Mouse (Mus musculus) frontal cortex, postnatal 25 days (tissue): ENCODE results near the gene Cntn1.
"Not testable (repeated sequence)": the region's sequence is repeated elsewhere in the genome, so short reads cannot be mapped to it uniquely, and the experiment has no call there.

ENCODE experiments used
- DNase-seq, 2 experiments: peaks; one replicate each; pipeline ENCODE4 v3.0.0; 2022; ENCODE audit warnings: low spot score in 2 of 2

The Cntn1 gene

DNA sequence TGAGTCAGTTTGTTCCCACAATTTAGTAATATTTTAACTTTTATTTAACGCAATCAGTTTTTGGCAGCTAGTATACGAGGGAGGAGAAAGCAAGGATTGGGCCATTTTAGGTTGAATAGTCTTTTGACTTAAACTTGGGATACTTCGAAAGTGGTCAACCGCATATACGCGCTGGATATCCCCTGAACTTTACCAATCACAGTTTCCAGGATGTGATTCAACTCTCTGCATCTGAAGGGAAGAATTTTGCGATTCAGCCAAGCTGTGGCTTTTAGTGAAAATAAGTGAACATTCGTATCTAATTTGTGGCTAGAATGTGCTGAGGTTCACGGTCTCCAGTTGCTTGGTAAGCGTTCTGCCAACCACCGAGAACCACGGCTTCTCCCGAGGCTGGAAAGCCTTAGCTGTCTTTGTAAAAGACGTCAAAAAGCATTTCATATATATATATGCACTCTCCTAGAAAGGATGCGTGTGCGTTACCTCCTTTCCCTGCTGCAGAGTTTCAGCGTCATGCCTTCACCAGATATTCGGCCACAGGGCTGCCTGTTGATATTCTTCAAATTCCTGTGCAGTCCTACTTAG lies 217.9 kb downstream of the Cntn1 start:
- no peak for DNase-seq

GRCm38 (mm10) chr15:92271801-92272365 lies 220.9 kb downstream of the Cntn1 start:
- DNase-seq, result no peak

DNA sequence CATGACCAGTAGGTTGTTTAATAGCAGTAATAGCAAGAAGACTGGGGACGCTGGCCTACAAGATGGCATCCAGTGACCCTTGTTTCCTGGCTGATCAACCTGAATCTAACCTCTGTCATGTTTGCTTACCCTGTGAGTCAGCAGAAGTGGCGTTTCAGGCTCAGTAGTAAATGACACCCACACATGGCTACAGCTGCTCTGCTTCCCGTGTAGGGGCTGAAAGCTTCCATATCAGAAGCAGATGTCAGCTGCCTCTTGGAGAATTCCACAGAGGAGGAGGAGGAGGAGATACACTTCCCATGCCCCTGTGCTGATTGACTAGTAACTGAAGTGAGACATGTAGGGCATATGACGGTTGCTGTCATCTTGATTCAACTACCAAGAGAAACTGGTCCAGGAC lies 225.9 kb downstream of the Cntn1 start:
- no peak for DNase-seq

DNA sequence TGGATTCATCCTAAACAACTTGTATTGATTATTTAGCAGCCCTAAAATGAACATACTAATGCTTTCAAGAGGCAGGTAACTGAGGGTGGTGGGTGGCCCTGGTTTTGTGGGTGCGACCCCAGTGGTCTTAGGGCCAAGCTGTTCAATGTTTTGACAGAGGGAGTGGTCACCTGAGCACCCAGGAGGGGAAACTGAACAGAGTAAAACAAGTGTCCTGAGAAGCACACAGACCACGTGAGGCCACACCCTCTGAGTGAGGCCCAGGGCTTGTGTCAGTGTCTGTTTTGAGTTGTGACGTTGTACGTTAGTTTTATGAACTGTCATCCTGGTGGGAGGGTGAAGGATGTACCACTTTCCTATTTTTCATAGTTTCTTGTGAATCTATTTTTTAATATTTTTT lies 227.0 kb downstream of the Cntn1 start:
- DNase-seq, result no peak

- no peak for DNase-seq
Observed at GRCm38 (mm10) chr15:92280966-92281365, 230.0 kb downstream of the Cntn1 start.

DNA sequence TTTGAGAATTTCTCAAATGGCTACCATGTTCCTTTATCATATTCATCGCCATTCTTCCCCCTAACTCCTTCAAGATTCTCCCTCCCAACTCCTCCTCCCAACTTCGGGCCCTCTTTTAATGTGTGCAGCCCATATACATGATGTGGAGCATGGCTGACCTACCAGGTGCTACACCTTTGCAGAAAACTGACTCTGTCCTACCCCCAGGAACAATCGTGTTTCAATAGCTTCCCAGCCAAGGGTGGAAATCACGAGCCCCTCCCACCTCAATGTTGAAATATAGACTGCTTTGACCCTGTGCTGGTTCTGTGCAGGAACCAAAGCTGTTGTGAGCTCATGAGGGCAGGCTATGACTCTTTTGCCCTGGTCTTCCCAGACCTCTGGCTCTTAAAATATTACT lies 236.7 kb downstream of the Cntn1 start:
- DNase-seq, result no peak

GRCm38 (mm10) chr15:92296479-92296878 lies 245.5 kb downstream of the Cntn1 start:
- no peak for DNase-seq

GRCm38 (mm10) chr15:92302796-92303195 lies 251.8 kb downstream of the Cntn1 start:
- DNase-seq, result no peak

GRCm38 (mm10) chr15:92304221-92304620 lies 253.3 kb downstream of the Cntn1 start:
- no peak for DNase-seq

DNA sequence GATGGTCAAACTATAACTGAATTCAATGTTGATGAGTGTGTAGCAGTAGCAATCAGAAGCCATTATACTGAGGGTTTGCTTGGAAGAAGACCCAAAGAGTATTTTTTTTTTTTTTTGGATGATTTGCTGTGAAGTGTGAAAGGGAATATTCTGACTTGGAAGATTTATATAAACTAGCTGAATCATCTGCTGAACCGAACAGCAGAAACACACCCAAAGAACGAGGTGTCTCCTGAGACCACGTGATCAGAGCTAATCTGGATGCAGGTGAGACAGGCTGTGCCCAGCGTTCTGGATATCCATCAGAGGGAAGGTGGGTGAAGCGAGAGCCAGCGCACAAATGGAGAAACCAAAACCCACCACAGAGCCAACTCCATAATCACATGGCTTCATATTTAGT lies 271.0 kb downstream of the Cntn1 start:
- no peak for DNase-seq

DNA sequence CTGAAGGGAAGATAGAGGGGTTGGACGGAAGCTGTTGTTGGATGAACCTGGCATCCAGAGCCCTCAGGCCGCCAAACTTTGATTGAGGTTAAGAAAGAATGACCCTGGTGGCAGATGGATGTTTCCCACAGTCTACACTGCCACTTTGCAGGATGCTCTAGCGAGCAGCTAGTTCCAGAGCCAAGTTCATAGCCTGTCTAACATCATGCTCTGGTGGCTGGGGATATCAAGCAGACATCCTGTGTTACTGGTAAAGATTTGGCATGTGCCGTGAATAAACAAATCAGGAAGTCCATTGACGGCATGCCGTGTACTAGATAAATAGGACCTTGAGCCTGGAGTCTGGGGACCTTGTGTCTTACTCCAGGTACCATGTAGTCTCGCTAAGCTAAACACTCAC lies 276.1 kb downstream of the Cntn1 start:
- DNase-seq, result no peak

DNA sequence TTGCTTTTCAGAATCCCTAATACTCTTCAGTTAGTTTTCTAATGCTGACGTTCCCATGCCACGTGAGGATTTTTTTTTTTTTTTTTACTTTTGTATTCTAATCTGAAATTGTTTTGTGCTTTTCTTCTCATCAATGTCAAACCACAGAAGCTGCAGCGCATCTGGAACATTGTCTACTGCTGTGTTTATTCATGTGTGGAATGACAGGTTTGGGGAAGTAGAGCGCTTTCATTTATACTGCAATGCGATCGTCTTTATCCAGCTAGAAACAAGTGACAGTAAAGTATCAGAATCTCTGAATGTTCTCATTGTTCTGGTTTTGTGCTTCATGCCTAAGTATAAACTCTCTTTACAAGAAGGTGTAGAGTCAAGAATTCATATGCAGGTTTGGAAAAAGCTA lies 289.3 kb downstream of the Cntn1 start:
- no peak for DNase-seq

GRCm38 (mm10) chr15:92341424-92341823 lies 290.5 kb downstream of the Cntn1 start:
- DNase-seq, result no peak

GRCm38 (mm10) chr15:92344136-92344869 lies 293.3 kb downstream of the Cntn1 start:
- no peak for DNase-seq

- no peak for DNase-seq
Observed at GRCm38 (mm10) chr15:92347426-92347825, 296.5 kb downstream of the Cntn1 start.

DNA sequence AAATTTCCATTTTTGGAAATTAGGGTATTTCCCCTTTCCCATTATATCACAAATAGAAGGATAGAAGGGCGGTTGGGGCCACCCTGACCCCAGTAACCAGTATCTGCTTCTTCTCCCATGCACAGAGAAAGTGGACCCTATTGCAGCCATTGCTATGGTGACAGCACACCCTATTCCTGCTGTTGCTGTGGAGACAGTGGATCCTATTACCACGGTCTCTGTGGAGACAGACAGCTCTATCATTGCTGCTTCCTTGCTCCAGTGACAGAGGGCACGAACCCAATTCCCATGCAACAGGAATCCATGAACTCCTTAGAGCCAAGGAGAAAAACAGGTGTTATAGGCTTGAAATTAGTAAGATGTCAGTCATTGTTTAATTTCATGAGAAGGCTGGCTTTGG lies 296.9 kb downstream of the Cntn1 start:
- no peak for DNase-seq

DNA sequence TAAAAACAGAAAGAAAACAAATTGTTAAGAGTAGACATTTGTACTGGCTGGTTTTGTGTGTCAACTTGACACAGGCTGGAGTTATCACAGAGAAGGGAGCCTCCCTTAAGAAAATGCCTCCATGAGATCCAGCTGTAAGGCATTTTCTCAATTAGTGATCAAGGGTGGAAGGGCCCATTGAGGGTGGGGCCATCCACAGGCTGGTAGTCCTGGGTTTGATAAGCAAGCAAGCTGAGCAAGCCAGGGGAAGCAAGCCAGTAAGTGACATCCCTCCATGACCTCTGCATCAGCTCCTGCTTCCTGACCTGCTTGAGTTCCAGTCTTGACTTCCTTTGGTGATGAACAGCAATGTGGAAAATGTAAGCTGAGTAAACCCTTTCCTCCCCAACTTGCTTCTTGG lies 297.5 kb downstream of the Cntn1 start:
- not testable (repeated sequence) for DNase-seq

- no peak for DNase-seq
Observed at GRCm38 (mm10) chr15:92364153-92364552, 313.2 kb downstream of the Cntn1 start.

DNA sequence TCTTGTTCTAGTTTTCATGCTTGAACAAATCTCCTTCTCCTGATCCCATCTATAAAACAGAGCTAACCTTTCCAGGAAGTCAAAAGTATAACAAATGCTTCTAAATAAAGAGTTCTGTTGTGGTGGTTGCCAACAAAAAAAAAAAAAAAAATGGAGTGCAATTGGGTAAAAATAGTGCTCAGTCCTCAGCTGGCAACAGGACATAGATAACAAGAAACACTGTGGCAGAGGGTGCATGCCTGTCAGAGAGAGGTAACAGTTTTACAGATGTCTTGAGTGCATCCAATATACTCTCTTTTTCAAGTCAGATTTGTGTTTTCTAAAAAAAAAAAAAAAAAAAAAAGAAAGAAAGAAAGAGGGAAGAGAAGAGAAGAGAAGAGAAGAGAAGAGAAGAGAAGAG lies 313.6 kb downstream of the Cntn1 start:
- no peak for DNase-seq
